Mouse (Mus musculus): Measurements from ENCODE around the gene Dtx2.

- no peak for TF ChIP-seq CHD2 (IDR thresholded peaks at IDR 0.05; ENCODE audit: low read depth, low read length)
- TF ChIP-seq MAFK (IDR thresholded peaks at IDR 0.05; ENCODE audit: insufficient read depth, low read depth, low read length): no peak
These were observed 48.0 kb upstream of the Dtx2 start for GRCm38 (mm10) chr5:135946621-135947020.
